Mouse (Mus musculus) cerebellum, adult 11-12 months (tissue): Measurements from ENCODE around the gene Gtf2ird1.

Experiments
- DNase-seq: peaks from one replicate; pipeline ENCODE4 v3.0.0; 2022

Gene Gtf2ird1

GRCm38 (mm10) chr5:134309345-134309744 is 147.2 kb downstream of the Gtf2ird1 start:
- DNase-seq: no peak
